Mouse (Mus musculus) embryo, embryonic 10 days (tissue): ENCODE results near the gene Meis2.

ENCODE experiments used
- DNase-seq: peaks from one replicate; pipeline ENCODE4 v3.0.0-alpha.2; 2015; ENCODE audit warnings: low spot score

Gene Meis2

DNA sequence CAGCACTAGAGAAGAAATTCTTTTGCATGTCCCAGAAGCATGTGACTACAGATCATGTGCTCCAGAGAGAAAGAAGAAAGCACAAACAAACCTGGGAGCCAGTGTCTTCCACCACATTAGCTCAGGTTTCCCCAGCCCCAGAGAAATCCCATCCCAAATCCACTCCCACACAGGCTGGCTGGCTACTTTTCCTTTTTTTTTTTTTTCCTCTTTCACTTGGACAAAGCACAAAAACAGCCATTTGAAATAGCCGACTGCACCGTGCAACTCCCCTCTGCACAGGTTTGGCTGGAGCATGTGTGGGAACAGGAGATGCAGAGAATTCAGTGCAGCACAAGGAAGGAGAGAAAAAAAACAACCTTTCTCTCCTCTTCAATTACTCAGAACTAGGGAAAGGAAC lies 170.4 kb downstream of the Meis2 start:
- no peak for DNase-seq

DNA sequence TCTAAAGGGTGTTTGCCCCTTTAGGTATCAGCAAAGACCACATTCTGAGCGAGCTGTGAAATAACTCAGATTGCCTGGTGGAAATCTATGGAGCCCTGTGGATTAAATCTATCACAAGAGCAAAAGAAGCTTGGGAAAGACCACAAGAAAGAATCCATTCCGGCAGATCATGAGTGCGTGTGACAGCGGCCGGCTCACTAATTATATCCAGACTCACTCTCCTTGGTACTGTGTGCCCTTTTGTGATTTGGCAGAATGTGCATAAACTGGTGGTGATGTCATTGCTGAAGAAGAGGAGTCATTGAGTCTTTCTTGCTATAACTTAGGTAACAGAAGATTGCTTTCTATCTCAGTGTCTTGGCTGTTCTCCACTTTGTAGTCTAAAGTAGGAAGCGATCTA lies 172.5 kb downstream of the Meis2 start:
- DNase-seq, result no peak

DNA sequence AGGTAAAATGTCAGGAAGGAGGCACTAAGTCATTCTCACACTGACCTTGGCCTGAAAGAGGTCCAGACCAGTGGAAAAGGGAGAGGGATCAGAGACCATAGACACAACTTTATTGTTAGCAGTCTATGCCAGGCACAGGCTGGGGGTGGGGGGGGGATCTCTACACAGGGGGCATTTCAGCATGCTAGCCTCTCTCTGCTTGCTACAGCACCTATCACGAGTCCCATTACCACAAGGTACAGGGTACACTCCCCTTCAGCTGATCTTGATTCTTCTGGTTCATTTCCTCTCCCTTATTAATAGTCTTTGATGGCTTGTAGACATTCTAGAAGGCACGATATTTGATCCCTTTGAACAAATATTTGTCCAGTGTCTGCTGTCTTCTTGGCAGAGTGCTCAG lies 174.9 kb downstream of the Meis2 start:
- no peak for DNase-seq

GRCm38 (mm10) chr2:115890030-115890429 lies 175.6 kb downstream of the Meis2 start:
- DNase-seq, result no peak

GRCm38 (mm10) chr2:115889212-115889611 lies 176.4 kb downstream of the Meis2 start:
- no peak for DNase-seq

GRCm38 (mm10) chr2:115888336-115889077 lies 177.1 kb downstream of the Meis2 start:
- DNase-seq, result no peak

DNA sequence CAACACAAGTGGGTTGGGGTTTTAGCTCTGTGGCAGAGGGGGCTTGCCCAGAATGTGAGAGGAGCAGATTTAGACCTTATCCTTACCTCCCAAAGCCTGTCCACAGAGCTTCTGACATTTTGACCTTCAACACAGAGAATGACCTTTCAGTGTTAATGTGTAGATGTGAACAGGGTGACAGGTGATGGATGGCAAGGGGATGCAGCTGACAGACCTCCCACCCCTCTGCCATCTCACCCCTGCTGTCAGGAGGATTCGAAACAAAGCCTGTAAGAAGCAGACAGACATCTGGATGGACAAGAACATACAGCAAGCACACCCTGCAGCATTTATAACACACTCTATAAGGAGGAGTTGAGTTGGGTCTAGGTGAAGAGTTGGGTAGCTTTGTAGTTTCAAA lies 178.0 kb downstream of the Meis2 start:
- peak; percentile 73 for DNase-seq

GRCm38 (mm10) chr2:115884184-115884583 lies 181.5 kb downstream of the Meis2 start:
- no peak for DNase-seq

DNA sequence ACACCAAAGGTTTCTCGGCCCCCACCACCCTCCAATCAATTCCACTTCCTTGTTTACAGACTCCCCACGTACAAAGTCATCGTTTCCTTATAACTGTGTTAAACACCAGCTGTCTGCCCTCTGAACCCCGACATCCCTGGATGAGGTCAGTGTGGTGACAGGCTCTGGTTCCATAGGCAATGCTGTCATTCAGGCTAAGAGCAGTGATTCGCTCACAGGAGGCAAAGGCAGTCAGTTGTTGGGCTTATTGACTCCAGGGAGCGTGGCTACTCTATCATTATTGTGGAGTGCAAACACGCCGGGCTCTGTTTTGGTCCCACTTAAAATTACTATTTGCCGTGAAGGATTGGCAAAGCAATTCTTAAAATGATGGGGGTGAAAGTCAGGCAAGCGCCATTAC lies 182.1 kb downstream of the Meis2 start:
- DNase-seq, result no peak

GRCm38 (mm10) chr2:115875802-115876531 lies 189.7 kb downstream of the Meis2 start:
- no peak for DNase-seq

DNA sequence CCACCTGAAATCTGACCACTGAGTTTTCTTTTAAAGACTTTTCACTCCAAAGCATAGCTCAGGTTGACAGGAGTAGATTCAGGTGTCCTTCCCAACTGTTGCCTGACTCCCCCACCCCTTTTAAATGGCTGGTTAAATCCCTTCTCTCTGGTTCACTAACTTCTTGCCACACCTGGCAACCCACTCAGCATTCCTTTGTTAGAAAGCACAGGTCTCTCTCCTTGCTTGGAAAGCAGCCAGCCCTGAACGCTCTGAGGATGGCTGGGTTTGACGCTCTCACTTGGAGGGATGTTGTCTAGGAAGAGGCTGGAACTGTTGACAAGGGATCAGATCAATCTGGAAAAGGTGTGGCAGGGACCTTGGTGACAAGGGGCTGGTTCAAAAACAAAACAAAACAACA lies 192.8 kb downstream of the Meis2 start:
- no peak for DNase-seq

- no peak for DNase-seq
Measured at GRCm38 (mm10) chr2:115869966-115870365, 195.7 kb downstream of the Meis2 start.

GRCm38 (mm10) chr2:115860600-115861347 lies 204.9 kb downstream of the Meis2 start:
- DNase-seq, result peak; percentile 79

DNA sequence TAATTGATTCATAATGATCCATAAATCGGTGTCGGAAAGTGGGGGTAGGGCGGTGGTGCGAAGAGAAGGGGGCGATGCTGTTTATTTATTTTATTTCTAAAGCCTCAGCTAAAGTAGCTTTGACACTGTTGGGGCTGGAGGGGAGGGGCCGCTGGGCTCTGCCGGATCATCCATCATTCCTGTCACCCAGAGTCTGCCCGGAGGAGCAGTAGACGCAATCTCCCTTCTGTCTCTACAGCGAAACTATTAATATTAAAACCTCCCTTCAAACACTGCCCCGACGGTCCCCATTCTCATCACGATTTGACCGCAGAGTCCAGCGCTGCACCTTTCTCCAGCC lies 205.5 kb downstream of the Meis2 start:
- peak; percentile 85 for DNase-seq

DNA sequence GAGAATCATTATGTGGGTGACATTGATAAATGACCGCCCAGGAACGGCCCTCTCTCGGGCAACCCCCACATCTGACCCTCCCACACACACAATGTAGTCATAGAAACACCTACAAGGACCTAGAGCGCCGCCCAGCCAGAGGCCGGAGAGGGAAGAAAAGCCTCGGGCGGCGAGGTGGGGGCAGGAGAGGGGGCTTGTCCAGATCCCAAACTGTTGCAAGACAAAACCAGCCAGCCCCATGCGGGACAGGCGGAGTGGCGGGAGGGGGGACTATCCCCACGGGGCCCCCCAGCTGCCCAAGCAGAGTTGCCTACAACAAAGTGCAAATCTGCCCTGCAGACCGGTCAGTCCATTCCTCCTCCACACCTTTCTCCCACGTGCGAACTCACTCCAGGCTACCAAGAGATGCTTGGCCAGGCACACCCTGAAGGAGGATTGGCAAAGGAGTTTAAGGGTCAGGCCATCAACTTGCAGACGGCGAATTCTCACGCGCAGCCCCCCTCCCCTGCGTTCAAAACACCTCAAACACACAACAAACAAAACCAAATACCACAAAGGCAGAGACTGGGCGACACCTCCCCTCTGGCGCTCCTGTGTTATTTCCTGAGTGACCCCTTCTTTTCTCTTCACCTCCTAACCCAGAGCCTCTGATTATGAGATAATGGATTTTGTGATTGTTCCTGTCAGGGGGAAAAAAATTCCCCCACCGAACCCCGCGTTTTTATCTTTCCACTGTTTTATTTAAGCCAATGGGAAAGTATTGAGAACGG lies 206.1 kb downstream of the Meis2 start:
- peak; percentile 91 for DNase-seq

GRCm38 (mm10) chr2:115858927-115859326 lies 206.7 kb downstream of the Meis2 start:
- no peak for DNase-seq

- DNase-seq, result no peak
Measured at GRCm38 (mm10) chr2:115858246-115858645, 207.4 kb downstream of the Meis2 start.

- peak; percentile 44 for DNase-seq
Measured at GRCm38 (mm10) chr2:115857123-115858080, 208.2 kb downstream of the Meis2 start.

DNA sequence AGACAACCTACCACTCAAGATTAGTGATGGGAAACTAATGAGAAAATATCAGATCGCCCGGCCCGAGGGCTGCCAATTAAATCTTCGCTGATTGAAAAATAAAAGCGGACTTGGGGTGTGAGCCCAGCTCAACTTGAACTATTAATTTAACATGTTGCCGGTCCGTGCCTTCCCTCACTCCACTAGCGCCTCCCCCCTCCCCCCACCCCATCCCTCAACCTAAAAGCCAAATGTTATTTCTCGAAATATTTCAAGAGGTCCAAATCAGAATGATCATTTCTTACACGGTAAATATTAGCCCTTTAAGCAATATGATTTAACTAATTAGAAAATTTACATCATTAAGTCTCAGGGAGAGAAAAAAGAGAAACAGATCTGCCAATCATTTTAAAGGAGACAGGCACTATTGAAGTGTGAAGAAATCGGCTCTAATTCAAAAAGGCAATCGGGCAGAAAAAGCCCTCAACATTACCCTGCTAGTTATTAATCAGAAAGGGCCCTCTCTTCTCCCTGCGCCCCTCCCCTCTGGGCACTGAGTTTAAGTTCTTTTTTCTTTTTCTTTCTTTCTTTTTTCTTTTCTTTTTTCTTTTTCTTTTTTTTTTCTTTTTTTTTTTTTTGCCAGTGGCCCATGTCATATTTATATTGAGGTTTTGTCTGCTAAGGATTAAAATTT lies 209.1 kb downstream of the Meis2 start:
- DNase-seq, result no peak
